Mouse (Mus musculus): ENCODE results near the gene Filip1. TPM values are rescaled to one million over a fixed set of nuclear protein-coding genes. Genes with fewer than 3 reads are reported as not detected.

Filip1 gene
- polyA plus RNA-seq, 1 experiment from 2014 or later: 3.6 TPM

DNA sequence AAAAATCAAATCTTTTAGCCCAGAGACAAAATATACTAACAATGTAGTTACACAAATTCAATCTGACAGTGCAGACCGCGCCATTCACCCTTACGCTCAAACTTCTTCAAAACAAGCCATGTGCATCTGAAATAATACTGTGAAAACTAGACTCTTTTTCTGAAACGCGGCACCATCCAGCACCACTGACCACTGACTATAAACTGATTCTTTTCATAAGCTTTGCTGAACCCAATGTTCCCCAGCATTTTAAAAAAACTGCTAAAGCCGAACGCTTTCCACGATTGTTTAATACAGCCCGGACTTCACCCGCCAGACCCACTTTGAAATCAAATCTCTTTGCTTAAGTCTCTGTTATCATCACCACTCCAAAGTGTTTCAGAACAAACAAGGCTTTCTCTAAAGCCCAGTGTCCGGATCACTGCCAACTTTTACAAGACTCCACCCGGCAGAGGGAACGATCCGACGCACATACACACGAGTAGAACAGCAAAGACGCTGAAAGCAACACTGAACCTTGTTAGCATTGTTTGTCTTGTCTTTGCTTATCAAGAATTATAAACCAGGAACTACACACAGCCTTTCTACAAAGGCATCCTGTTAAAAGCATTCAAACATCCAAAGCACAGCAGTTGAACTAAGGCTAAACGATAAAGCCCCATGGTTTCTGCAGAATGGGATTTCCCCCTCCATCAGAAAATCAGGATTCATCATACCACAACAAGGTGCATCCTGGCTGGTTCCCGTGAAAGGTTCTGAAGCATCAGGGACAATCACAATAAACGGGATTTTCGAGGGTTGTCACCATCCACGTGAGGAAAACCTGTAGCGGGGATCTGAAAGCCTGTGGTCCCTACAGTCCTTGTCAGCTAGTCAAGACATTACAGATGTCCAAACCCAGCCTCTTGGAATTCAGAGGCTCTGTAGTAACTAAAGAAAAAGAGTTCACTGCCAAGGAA, 182.5 kb downstream of the Filip1 start:
- no peaks in the 10 kb centered on the region for H3K36me3 ChIP-seq (replicated peaks)
- H3K4me2 ChIP-seq: peak overlapping the region; percentile 54
- peak overlapping the region; percentile 29 for H3K4me3 ChIP-seq
- ATAC-seq (replicated peaks): peak; percentile 48; the same call in 1 of the 2 replicates
- H3K9ac ChIP-seq: 0 out of 2 replicates have a peak overlapping the region, but pooled peaks have one; percentile 8
- H3K4me1 ChIP-seq: peaks cover 13% of the 10 kb centered on the region
- WGBS: 10% methylated on average over 23 of the region's 23 CpGs
- H3K27me3 ChIP-seq (replicated peaks): no peaks in the 10 kb centered on the region
- no peaks in the 10 kb centered on the region for H3K9me3 ChIP-seq
- no peak overlapping the region for H3K27ac ChIP-seq

GRCm38 (mm10) chr9:79827072-79827471, 185.6 kb downstream of the Filip1 start:
- no peak overlapping the region for H3K4me2 ChIP-seq
- no peaks in the 10 kb centered on the region for H3K9me3 ChIP-seq
- no peak overlapping the region for H3K9ac ChIP-seq
- no peak overlapping the region for H3K27ac ChIP-seq
- H3K36me3 ChIP-seq (replicated peaks): no peaks in the 10 kb centered on the region
- 30% methylated on average over 2 of the region's 2 CpGs for WGBS
- no peaks in the 10 kb centered on the region for H3K27me3 ChIP-seq (replicated peaks)
- no peak overlapping the region for H3K4me3 ChIP-seq
- peaks cover 13% of the 10 kb centered on the region for H3K4me1 ChIP-seq
- no peak for ATAC-seq (replicated peaks)

DNA sequence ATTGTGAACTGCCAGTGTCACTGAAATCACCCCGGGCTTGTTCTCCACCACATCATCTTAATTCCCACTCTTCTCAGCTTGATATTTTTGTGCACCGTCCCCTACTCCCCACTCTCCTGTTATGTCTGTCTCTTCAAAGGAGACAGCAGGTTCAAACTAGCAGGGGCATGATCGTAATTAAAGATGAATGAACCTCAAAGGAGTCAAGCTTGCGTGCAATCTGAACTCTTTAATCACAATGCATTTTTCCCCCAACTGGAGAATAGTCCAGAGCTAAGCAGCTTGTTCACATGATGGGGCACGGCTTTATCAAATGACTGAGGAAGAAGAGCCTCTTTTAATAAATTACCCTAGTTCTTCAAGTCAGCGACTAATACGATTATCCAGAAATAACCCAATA, 187.1 kb downstream of the Filip1 start:
- H3K4me1 ChIP-seq: peaks cover 8% of the 10 kb centered on the region
- no peaks in the 10 kb centered on the region for H3K36me3 ChIP-seq (replicated peaks)
- no peak for ATAC-seq (replicated peaks)
- H3K4me3 ChIP-seq: no peak overlapping the region
- WGBS: 13% methylated on average over 7 of the region's 7 CpGs
- H3K4me2 ChIP-seq: no peak overlapping the region
- H3K9me3 ChIP-seq: no peaks in the 10 kb centered on the region
- H3K9ac ChIP-seq: no peak overlapping the region
- no peaks in the 10 kb centered on the region for H3K27me3 ChIP-seq (replicated peaks)
- H3K27ac ChIP-seq: no peak overlapping the region

GRCm38 (mm10) chr9:79823856-79824255, 188.8 kb downstream of the Filip1 start:
- H3K9me3 ChIP-seq: no peaks in the 10 kb centered on the region
- H3K27me3 ChIP-seq (replicated peaks): no peaks in the 10 kb centered on the region
- no peak overlapping the region for H3K9ac ChIP-seq
- no peaks in the 10 kb centered on the region for H3K4me1 ChIP-seq
- H3K27ac ChIP-seq: no peak overlapping the region
- 10% methylated on average over 2 of the region's 2 CpGs for WGBS
- no peaks in the 10 kb centered on the region for H3K36me3 ChIP-seq (replicated peaks)
- no peak for ATAC-seq (replicated peaks)
- H3K4me3 ChIP-seq: no peak overlapping the region
- H3K4me2 ChIP-seq: no peak overlapping the region

DNA sequence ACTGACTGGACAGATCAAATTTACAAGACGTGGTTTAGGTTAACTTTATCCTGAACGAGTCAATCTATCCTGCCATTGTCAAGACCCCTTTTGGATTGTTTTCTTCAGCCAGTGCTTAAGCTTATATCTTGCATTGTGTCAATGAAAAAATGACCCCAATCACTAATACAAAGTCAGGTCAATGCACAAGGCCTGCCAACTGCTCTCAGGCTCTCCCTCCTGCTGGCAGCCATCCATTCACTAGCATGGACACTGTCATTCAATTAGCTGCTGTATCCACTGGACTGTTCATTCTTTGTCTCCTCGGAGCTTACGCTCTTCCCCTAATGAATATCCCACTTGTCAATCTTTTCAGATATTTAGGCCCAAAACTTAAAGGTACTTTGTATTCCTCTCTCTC, 189.2 kb downstream of the Filip1 start:
- Histone ChIP-seq H3K27ac (no peak overlapping the region), H3K9me3 (no peaks in the 10 kb centered on the region), H3K27me3 (replicated peaks) (no peaks in the 10 kb centered on the region), H3K9ac (no peak overlapping the region), H3K4me3 (no peak overlapping the region), H3K4me1 (no peaks in the 10 kb centered on the region), H3K4me2 (no peak overlapping the region), H3K36me3 (replicated peaks) (no peaks in the 10 kb centered on the region)
- WGBS: 11% methylated on average over 4 of the region's 4 CpGs
- no peak for ATAC-seq (replicated peaks)

- no peak overlapping the region for H3K4me2 ChIP-seq
- WGBS: 92% methylated on average over 5 of the region's 5 CpGs
These were observed 196.2 kb downstream of the Filip1 start for GRCm38 (mm10) chr9:79816464-79816863.

DNA sequence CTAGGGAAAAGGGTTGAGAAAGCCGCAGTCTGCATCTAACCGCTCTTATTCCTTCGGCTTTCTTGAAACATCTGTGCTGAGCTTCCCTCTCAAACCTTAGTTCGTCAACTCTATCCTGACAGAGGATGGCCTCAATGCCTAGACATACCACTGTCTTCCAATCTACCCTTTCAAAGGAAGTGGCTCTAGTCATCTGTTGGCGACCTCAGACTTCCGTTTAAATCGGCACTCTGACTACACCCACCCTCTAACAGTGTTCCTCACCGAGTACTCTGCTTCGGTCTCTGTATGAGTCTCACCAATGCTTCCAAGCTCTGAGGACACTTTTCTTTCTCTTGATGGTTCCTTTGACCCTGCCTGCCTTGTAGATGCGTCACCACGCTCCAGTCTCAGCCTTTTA, 196.6 kb downstream of the Filip1 start:
- no peak overlapping the region for H3K9ac ChIP-seq
- no peak overlapping the region for H3K4me3 ChIP-seq
- H3K27me3 ChIP-seq (replicated peaks): no peaks in the 10 kb centered on the region
- ATAC-seq (replicated peaks): no peak
- no peaks in the 10 kb centered on the region for H3K36me3 ChIP-seq (replicated peaks)
- no peak overlapping the region for H3K4me2 ChIP-seq
- no peak overlapping the region for H3K27ac ChIP-seq
- WGBS: 93% methylated on average over 11 of the region's 11 CpGs
- H3K9me3 ChIP-seq: no peaks in the 10 kb centered on the region
- H3K4me1 ChIP-seq: no peaks in the 10 kb centered on the region

More at GRCm38 (mm10) chr9:79816464-79816863, 196.2 kb downstream of the Filip1 start:
- Histone ChIP-seq H3K9me3 (no peaks in the 10 kb centered on the region), H3K27me3 (replicated peaks) (no peaks in the 10 kb centered on the region), H3K4me1 (no peaks in the 10 kb centered on the region), H3K27ac (no peak overlapping the region), H3K4me3 (no peak overlapping the region), H3K36me3 (replicated peaks) (no peaks in the 10 kb centered on the region), H3K9ac (no peak overlapping the region)
- ATAC-seq (replicated peaks): no peak

- Histone ChIP-seq H3K4me2 (no peak overlapping the region), H3K27me3 (replicated peaks) (no peaks in the 10 kb centered on the region), H3K4me1 (no peaks in the 10 kb centered on the region), H3K9me3 (no peaks in the 10 kb centered on the region), H3K27ac (no peak overlapping the region), H3K4me3 (no peak overlapping the region), H3K9ac (no peak overlapping the region), H3K36me3 (replicated peaks) (no peaks in the 10 kb centered on the region)
- ATAC-seq (replicated peaks): no peak
- whole genome bisulfite sequencing: 94% methylated on average over 4 of the region's 4 CpGs
These were observed 198.1 kb downstream of the Filip1 start for GRCm38 (mm10) chr9:79814592-79814991.

DNA sequence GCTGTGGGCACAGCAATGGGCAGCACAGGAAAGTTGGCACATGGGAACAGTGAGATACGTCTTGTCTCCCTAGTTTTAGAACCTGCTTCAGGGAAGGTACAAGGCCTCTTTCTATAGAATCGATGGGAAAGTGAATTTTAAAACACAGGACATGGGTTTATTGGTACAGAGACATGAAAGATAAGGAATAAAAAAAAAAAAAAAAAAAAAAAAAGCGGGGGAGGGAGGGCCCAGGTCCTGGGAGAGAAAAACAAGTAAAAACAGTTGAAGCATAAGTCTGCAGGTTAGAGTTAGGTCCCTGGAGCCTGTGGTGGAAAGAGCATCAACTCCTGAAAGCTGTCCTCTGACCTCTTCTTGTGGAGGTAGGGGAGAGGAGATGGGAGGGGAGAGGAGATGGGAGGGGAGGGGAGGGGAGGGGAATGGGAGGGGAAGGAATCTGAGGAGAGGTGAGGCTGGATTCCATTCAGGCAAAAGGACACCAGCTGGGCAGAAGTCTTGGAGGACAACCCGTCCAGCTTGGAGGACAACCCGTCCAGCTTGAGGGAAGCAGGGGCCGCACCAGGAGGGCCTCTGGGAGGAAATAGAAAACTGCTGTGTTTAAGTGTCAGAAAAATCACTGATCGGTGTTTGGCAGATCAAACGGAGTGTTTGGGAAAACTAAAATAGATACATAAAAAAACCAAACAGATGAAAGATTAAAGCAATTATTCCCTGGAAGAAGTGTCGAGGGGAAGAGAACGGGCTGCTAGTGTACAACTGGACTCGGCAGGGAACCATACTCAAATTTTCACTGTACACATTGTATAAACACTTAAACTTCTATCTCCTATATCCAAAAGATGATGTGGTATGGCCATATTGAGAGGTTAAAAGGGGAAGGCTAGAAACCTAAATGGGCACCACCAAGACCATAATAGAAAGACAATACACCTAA, 201.4 kb downstream of the Filip1 start:
- 79% methylated on average over 10 of the region's 11 CpGs for WGBS
- Histone ChIP-seq H3K4me3 (no peak overlapping the region), H3K36me3 (replicated peaks) (no peaks in the 10 kb centered on the region), H3K4me1 (no peaks in the 10 kb centered on the region), H3K27me3 (replicated peaks) (no peaks in the 10 kb centered on the region), H3K9me3 (no peaks in the 10 kb centered on the region), H3K4me2 (no peak overlapping the region), H3K27ac (no peak overlapping the region), H3K9ac (no peak overlapping the region)
- no peak for ATAC-seq (replicated peaks)

DNA sequence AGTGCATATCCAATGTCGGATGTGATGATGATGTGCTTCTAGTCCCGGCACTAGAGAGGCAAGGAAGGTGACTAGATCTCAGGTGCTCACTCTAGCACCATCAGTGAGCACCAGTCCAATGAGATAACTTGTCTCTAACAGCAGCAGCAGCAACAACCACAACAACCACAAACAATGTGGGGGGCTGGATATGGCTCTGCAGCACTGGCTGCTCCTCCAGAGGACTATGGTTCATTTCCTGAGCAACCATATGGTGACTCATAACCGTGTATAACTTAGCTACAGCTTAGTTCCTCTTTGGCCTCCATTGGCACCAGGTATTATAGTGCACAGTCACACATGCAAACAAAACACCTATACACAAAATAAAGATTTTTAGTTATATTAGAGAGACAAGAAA, 202.1 kb downstream of the Filip1 start:
- H3K9ac ChIP-seq: no peak overlapping the region
- H3K9me3 ChIP-seq: no peaks in the 10 kb centered on the region
- no peak for ATAC-seq (replicated peaks)
- H3K4me3 ChIP-seq: no peak overlapping the region
- H3K27ac ChIP-seq: no peak overlapping the region
- H3K27me3 ChIP-seq (replicated peaks): no peaks in the 10 kb centered on the region
- no peaks in the 10 kb centered on the region for H3K36me3 ChIP-seq (replicated peaks)
- H3K4me2 ChIP-seq: no peak overlapping the region
- 84% methylated on average over 3 of the region's 3 CpGs for WGBS
- H3K4me1 ChIP-seq: no peaks in the 10 kb centered on the region

DNA sequence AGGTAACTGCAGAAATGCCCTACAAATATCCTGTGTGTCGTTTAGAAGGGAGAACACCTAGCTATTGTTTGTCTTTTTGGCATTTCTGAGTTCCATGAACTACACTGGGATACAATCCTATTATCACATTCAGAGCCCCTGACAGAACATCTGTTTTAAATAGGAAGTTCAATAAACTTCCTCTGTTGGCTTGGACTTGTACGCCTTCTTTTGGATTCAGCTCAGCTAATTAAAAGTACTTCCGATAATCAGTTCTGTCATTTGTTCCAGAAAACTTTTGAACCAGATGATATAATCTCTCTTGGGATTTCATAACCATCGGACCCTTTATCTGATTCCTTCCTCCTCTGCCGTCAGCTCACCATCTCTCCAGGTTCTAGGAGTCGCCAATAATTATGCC, 203.2 kb downstream of the Filip1 start:
- H3K4me3 ChIP-seq: no peak overlapping the region
- no peak for ATAC-seq (replicated peaks)
- H3K4me1 ChIP-seq: no peaks in the 10 kb centered on the region
- no peaks in the 10 kb centered on the region for H3K9me3 ChIP-seq
- no peaks in the 10 kb centered on the region for H3K36me3 ChIP-seq (replicated peaks)
- WGBS: 72% methylated on average over 6 of the region's 6 CpGs
- H3K4me2 ChIP-seq: no peak overlapping the region
- no peak overlapping the region for H3K27ac ChIP-seq
- no peaks in the 10 kb centered on the region for H3K27me3 ChIP-seq (replicated peaks)
- H3K9ac ChIP-seq: no peak overlapping the region

DNA sequence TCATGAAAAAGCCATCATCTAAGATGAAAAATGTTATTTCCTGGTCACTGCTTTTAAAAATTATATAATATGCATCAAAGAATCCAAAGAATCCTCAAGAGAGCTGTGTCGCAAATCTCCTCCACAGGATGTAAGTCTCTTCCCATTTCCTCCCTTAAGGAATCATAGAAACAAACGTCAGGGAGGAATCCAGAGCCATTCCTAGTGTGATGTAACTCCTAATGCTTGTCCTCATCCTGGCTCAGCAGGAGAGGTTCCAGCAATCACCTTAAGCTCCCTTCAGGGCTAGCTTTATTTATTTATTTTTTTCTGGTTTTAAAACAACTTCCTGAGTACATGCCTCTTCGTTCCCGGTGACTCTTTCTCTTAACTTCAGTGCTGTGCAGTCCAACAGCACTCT, 205.5 kb downstream of the Filip1 start:
- H3K4me3 ChIP-seq: no peak overlapping the region
- ATAC-seq (replicated peaks): no peak
- H3K9me3 ChIP-seq: no peaks in the 10 kb centered on the region
- no peak overlapping the region for H3K27ac ChIP-seq
- no peaks in the 10 kb centered on the region for H3K36me3 ChIP-seq (replicated peaks)
- 58% methylated on average over 4 of the region's 4 CpGs for WGBS
- no peaks in the 10 kb centered on the region for H3K27me3 ChIP-seq (replicated peaks)
- no peak overlapping the region for H3K4me2 ChIP-seq
- H3K9ac ChIP-seq: no peak overlapping the region
- H3K4me1 ChIP-seq: no peaks in the 10 kb centered on the region

Data from midbrain, embryonic 15.5 days (tissue).